Mouse (Mus musculus) MEL (cell line): ENCODE measurements around the gene Smpd3.

Source experiments
- CTCF ChIP-seq, 3 experiments: IDR thresholded peaks in 2 of 3; conservative IDR thresholded peaks in 1 of 3; 2 replicates each; pipeline ENCODE4 v1.5.1; 2011 to 2012; ENCODE audit warnings: low read length in 3 of 3, low read depth in 2 of 3, mild to moderate bottlenecking in 2 of 3, improper control_type of control experiment in 1 of 3, inconsistent platforms in 1 of 3, mixed read lengths in 1 of 3, moderate library complexity in 1 of 3; ENCODE audit not compliant: control insufficient read depth in 1 of 3, insufficient read depth in 1 of 3, poor library complexity in 1 of 3, severe bottlenecking in 1 of 3
- GATA1 ChIP-seq: IDR thresholded peaks from 2 replicates; pipeline ENCODE4 v1.6.1; 2011; ENCODE audit warnings: low read depth, low read length, improper control_type of control experiment
- POLR2A ChIP-seq, 2 experiments: IDR thresholded peaks; 2 replicates each; pipeline ENCODE4 v1.6.1; 2011 to 2012; ENCODE audit warnings: low read length in 2 of 2, mild to moderate bottlenecking in 2 of 2, control low read depth in 1 of 2, improper control_type of control experiment in 1 of 2, low read depth in 1 of 2, moderate library complexity in 1 of 2; ENCODE audit not compliant: control insufficient read depth in 1 of 2, insufficient read depth in 1 of 2, poor library complexity in 1 of 2

DNA sequence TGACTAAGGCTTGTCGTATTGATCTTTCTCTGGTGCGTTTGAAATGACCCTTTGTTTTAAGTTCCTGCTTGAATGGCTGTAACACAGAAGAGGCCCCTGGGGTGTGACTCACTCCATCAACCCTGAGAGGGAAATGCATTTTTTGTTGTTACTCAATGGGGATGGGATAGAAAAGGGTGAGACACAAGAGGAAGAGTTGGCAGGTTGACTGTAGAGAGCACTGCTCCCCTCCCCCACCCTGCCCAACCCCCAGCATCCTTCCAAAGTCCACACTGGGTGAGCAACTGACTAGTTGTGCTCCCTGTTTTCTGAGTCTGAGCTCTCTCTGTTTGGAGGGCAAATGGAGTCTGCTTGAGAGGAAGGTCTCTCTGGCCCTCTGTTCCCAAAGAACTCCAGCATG, 50.3 kb downstream of the Smpd3 start:
- no peak for TF ChIP-seq CTCF (IDR thresholded peaks at IDR 0.05 in 2 of 3, conservative IDR thresholded peaks at IDR 0.05 in 1 of 3; ENCODE audit: control insufficient read depth in 1 of 3, insufficient read depth in 1 of 3, low read depth in 2 of 3, low read length in 3 of 3, poor library complexity in 1 of 3, severe bottlenecking in 1 of 3)
- TF ChIP-seq GATA1: no peak
- no peak for TF ChIP-seq POLR2A (IDR thresholded peaks at IDR 0.05; ENCODE audit: control insufficient read depth in 1 of 2, insufficient read depth in 1 of 2, low read depth in 1 of 2, low read length in 2 of 2, poor library complexity in 1 of 2)
